Mouse (Mus musculus) urinary bladder, postnatal 10 days (tissue): ENCODE measurements around the gene Slc35f4.

ENCODE experiments used
- DNase-seq: peaks from one replicate; pipeline ENCODE4 v3.0.0; 2022; ENCODE audit warnings: low spot score

Gene Slc35f4

GRCm38 (mm10) chr14:49348164-49348896, 177.5 kb downstream of the Slc35f4 start:
- no peak for DNase-seq

DNA sequence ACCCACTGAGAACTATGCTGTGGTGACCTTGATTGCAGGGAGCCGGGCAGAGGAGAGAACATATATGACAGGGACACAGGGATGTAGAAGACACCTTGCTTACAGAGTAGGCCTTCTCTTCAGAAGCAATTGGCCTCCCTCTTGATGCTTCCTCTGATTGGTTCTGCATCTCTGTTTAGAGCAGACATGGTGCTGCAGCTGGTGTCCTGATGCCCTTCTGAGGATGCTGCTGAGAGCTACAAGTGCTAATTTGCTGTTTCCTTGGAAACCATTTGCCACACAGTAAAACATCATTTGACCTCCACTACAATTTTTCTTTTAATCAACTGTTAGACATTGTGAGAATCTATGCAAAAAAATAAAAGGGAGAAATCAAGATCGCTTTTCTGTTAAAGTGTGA, 180.0 kb downstream of the Slc35f4 start:
- DNase-seq = no peak

GRCm38 (mm10) chr14:49337011-49337410, 188.8 kb downstream of the Slc35f4 start:
- DNase-seq = no peak

DNA sequence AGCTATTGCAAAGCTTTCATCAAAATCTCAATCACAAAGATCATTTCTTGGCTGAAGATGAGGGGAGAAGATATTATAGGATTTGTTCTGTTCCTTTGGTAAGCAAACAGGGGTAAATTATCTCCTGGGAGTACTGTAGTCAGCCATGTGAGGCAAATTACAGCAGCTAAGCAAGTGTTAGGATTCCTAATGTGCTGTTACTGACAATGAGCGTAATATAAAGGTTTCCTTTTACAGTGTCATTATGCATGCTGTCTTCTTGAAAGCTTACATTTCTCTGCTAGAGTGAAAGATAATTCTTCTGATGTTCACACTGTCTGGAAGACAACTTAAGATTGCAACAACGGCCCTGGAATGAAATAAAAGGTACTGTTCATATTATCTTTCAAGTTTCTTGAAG, 192.0 kb downstream of the Slc35f4 start:
- DNase-seq = no peak

DNA sequence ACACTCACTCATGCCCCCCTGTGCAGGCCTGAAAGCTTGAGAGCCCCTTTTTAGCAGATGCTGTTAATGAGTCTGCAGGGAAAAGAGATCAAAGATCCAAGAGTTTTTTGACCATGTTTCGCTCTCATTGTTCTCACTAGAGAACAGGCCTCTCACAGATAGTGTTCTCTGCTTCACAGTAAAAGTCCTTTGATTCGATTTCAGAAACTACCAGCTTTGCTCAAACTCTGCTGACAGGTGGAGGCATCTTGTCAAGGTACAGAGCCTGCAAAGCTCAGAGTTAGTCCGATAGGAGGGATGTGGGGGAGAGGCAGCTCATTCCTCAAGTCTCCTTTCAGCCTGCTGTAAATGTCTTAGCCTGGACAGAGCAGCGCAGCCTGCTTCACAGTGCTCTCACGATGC, 209.4 kb downstream of the Slc35f4 start:
- no peak for DNase-seq

DNA sequence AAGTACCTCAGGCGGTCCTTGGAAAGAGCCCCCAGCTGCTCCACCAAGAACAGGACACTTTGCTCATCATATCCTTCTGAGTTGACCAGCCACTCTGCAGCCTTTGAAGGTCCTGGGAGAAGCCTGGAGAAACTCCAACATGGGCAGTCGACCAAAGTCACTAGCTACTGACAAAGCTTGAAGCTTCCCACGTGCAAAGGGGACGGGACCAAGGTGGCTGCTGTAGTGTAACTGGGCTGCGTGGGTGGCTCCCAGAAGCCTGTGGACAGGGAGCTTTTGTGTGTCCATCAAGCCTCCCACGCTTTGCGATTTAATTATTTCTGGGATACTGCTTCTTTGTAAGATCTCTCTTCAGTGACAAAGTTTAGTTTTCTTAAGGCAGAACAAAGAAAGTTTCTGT, 211.9 kb downstream of the Slc35f4 start:
- no peak for DNase-seq

GRCm38 (mm10) chr14:49313376-49313775, 212.5 kb downstream of the Slc35f4 start:
- DNase-seq = no peak

DNA sequence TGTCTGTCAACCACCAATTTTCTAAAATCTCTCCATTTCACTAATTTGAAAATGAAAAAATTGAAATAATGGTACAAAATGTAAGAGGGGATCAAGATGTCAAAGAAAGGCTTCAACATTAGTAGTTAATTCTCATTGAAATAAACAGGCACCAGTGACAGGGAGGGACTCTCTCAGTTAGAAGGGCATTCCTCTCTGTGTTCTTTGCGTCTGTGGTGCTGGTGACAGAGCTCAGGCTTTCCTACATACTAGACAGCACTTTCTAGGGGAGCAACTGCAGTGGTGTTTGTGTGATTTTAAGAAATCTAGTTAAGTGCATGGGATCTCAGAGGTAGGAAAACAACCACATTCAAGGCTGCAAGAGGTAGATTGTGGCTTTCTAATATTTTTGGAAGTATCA, 214.3 kb downstream of the Slc35f4 start:
- no peak for DNase-seq

DNA sequence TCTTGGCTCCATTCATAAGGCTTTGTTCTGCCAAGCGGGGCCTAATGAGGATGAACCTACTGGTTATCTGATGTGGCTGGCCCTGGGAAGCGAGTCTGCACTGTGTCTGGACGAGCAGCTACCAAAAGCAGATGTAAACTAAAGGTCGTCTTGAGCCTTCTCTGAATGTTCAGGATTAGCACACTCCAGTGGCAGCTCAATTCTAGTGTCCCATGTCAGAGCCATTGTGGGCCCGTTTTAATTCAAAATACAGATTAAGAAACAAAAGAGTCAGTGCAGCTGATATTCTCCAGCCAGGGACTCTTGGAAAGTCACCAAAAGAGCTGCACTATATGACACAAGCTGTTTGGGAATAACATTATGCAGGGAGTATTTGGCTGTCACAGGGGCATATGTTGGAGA, 214.8 kb downstream of the Slc35f4 start:
- DNase-seq = no peak

DNA sequence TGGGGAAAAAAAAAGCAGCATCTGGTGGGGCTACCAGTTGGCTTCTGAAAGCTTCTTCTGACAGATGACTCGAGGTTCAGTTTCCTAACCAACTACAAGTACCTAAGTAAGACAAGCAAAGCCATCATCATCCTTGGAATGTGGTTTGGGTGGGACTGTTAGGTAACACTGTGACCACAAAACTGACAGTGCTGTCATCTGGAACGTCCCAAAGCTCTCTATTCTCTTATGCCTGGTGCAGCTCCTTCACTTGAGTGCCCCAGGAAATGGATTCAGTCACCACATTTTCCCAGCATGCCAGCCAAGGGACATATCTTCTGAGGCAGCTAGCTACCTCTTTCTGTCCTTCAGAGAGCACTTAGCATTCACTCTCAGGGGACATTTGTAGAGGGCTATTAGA, 216.2 kb downstream of the Slc35f4 start:
- no peak for DNase-seq

DNA sequence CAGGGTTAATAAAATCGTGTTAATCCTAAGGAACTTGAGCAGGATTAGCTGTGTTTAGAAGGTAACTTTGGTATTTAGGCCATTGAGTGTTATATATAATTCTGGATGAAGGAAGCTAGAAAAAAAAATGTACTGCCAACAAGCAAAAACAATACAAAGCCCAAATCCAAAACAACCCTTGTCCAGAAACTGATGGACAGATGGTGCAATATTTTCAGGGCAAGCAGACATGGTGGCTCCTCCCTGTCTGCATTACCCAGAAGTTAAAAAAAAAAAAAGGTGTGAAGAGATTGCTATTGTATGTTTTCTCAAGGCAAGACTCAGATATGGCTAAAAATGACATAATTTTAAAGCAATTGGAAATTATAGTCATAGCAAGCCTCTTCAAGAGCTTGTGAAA, 217.3 kb downstream of the Slc35f4 start:
- DNase-seq = no peak

GRCm38 (mm10) chr14:49307842-49308241, 218.0 kb downstream of the Slc35f4 start:
- no peak for DNase-seq

- no peak for DNase-seq
Measured at GRCm38 (mm10) chr14:49305534-49306409, 220.1 kb downstream of the Slc35f4 start.

DNA sequence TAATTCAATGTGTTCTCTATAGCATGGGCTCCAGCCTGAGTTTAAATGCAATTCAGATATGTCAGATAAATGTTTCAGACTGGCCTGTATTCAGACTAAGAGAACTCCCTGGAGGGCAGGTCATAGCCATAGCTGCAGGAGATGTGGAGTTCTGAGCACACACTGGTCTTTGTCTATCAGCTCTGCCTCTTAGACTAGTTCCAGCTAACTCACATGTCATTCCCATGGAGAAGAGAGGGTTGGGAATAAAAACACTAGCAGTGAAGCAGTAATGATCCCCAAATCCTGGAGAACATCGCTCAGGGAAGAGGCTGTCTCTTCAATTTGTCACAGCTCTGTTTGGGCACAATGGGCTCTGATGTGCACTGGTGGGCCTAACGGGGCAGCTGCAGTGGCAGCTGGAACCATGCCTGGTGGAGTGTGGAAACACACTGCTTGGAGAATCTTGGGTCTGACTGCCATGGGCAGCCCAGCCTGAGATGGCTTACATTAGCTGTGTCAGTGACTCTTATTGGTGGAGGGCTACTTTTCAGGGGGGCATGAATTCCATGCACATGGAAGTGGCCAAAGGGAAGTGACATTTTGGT, 223.5 kb downstream of the Slc35f4 start:
- no peak for DNase-seq

GRCm38 (mm10) chr14:49300981-49301619, 224.7 kb downstream of the Slc35f4 start:
- no peak for DNase-seq

DNA sequence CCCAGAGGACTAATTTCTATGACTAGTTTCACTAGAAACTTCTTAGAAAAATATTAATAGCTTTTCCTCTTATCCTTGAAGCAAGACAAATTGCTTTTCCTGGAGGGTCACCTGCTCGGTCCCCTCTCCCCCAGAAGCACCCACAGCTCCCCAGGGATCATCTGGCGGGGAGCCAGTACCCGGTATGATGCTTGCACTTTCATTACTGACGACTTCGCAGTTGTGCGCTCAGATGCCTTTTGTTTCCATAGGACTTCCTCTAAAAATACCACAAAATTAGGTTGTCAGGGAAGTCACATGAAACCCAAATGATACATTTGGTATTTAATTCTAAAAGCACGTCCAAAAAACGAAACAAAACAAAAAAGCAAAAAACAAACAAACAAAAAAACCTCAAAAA, 225.5 kb downstream of the Slc35f4 start:
- no peak for DNase-seq

DNA sequence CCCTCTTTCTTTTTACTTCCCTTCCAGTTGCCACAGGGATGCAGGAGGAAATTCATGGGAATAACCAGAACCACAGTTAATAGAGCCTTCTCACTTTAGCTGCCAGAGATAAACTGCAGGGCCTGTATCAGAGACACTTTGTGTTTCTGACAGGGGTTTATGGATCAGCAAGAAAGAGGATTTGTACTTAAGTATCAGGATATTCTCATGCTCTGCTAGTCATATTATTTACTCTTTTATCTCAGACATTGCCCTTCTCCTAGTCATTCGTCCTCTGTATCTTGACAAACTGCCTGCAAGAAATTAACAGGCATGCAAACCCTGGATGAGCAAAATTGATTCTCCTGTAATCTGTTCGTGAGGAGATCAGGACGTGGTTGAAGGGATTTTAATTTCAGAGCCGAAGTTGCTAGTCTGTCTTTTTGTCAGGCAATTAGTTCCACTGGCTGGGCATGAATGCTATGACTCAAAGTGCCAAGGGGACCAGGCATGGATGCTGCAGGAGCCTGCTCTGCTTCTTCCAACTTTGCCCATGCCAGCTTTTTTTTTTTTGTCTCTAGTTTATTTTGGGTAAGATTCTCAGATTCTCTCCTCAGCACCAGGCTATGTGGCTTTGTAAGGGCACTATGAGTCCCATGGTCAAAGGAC, 231.9 kb downstream of the Slc35f4 start:
- DNase-seq = no peak

GRCm38 (mm10) chr14:49290029-49290745, 235.7 kb downstream of the Slc35f4 start:
- DNase-seq = no peak

DNA sequence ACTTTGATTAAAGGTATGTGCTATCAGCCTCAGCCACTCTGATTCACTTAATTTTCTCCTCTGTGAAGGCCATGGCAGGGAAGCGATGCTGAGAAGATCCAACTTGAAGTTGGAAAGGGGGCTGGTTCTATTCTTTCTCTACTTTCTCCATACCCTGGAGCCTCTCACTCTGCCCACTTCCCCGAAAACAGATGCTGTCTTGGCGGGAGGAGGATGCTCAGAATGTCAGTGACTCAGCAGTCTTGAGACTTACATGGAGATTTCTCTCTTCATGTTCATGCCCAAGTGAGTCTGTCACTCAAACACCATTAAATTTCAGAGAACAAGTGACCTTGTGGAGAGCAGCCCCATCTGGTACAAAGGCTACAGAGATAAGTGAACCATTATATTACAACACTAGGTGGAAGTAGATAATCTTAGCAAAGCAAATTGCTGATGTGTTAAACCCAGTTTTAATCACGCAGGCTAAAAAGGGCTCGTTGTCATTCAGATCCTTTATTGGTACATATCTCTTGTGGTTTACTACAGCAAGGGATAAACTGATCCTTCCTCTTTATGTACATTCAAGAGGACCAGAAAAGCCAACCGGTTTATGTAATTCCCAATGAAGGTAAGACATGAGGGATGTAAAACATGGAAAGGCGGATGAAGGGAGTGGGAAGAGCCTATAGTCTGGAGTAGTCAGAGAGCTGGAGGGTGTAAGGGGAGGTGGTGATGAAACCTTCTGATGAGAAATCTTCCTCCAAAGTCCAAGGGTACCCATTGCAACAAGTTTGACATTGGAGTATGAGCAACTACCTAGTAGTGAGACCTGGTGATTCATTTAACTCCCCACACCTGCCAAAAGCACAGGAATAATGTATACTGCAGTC, 241.8 kb downstream of the Slc35f4 start:
- DNase-seq = no peak

- DNase-seq = no peak
Measured at GRCm38 (mm10) chr14:49278880-49279279, 247.0 kb downstream of the Slc35f4 start.
